Mouse (Mus musculus) liver, postnatal 0 days (tissue): ENCODE measurements around the gene Gm49336.

Source experiments
- CTCF ChIP-seq: sonication (generic); IDR thresholded peaks from 2 replicates; pipeline ENCODE4 v1.5.1; 2016; ENCODE audit warnings: antibody characterized with exemption, low read depth
- EP300 ChIP-seq: IDR thresholded peaks from 2 replicates; pipeline ENCODE4 v1.6.1; 2016; ENCODE audit warnings: antibody characterized with exemption, low read depth, mild to moderate bottlenecking

DNA sequence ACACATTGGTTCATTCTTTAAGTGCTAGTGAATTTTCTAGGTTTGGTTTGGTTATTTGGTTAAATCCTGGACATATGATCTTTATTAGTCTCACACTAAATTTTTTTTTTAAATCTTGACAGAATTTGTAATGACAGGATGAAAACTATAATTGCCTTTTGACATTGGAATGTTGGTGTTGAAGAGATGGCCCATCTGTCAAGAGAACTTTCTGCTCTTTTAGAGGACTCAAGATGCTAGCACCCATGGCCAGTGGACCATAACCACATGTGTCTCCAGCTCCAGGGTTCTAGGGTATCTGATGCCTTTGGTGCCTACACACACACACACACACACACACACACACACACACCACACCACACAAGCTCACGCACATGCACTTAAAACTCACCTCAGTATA, 6.5 kb upstream of the Gm49336 start:
- TF ChIP-seq EP300 = no peak
- TF ChIP-seq CTCF = no peak
